Mouse (Mus musculus) G1E-ER4 (cell line): Measurements from ENCODE around the gene Inip. TPM values are rescaled to one million over a fixed set of nuclear protein-coding genes. Genes with fewer than 3 reads are reported as not detected.

Experiments used
- GATA1 ChIP-seq: IDR thresholded peaks from one replicate; pipeline ENCODE4 v1.8.0; 2012; ENCODE audit warnings: low read length, inconsistent platforms
- polyA plus RNA-seq: library from polyadenylated mRNA; stranded (reverse); fragments of >175 nt; gene quantifications from 2 replicates; pipeline ENCODE4 v1.2.3, GENCODE M21; 2012

Inip gene
- 23.1 and 31.7 TPM in 2 replicates for polyA plus RNA-seq

DNA sequence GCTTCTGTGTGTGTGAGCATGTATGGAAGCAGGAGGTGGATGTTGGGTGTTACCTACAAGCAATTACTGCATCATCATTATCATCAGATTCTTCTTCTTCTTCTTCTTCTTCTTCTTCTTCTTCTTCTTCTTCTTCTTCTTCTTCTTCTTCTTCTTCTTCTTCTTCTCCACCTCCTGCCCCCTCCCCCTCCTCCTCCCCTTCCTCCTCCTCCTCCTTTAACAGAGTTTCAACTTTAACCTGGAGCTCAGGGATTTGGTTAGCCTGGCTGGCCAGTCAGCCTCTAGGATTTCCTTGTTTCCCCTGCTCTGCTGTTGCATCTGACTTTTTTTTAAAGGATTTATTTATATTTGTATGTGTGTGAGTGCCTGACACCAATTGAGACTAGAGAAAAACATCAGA, at the start of gene Inip:
Inip (minus strand) TSS at position 101 of the 400 bp plus-strand sequence.
- TF ChIP-seq GATA1: no peak

DNA sequence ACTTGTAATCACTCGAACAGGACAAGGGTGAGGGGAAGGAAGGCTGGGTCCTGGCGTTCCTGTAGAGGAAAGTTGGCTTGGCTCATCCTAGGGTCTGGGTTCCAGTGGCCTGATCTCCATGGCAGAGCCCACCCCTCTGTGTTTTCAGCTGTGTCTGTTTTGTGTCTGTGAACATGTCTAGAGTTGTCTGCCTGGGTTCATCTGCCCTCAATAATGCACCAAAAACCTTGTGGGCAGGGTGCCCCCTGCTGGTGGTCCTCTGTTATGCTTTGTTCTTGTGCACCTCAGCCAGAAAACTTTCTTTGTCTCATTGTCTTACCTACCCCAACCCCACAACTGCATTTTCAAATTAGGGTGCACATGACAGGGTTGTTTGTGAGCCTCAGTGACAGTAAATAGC, 48.8 kb upstream of the Inip start:
- TF ChIP-seq GATA1: no peak

DNA sequence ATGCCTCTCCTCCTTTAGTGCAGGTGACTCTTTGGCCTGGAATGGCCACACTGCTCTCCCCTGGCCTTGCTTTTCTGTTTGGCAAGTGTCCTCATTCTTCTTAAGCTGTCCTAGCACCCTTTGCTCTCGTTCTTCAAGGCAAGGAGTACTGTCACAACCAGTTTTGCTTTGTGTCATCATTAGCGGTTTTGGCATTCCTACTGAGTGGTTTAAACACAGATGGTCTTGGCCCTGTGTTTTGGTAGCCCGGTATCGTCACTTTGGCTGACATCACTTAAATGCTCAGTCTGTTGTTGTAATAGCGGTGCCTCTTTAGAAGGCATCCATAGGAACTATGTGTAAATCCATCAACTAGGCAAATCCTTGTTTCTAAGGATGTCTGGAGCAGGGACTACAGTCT, 46.1 kb upstream of the Inip start:
- TF ChIP-seq GATA1: no peak

DNA sequence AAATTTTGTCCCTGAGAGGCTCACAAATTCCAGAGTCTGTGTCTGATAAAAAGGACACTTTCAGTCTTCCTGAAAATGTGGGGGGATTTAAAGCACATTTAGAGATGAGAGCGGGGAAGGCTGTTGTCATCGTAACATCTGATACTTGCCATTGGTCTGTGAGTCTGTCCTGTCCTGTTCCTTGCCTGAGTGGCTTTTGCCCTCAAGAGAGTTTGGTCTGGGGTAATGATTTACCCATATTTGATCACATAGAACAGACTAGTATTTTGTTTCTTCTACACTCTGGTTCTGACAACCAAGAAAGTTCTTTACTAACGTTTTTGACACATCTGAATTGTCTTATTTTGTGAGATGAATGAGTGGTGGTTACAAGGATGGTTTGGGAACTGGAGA, 43.9 kb upstream of the Inip start:
- no peak for TF ChIP-seq GATA1

DNA sequence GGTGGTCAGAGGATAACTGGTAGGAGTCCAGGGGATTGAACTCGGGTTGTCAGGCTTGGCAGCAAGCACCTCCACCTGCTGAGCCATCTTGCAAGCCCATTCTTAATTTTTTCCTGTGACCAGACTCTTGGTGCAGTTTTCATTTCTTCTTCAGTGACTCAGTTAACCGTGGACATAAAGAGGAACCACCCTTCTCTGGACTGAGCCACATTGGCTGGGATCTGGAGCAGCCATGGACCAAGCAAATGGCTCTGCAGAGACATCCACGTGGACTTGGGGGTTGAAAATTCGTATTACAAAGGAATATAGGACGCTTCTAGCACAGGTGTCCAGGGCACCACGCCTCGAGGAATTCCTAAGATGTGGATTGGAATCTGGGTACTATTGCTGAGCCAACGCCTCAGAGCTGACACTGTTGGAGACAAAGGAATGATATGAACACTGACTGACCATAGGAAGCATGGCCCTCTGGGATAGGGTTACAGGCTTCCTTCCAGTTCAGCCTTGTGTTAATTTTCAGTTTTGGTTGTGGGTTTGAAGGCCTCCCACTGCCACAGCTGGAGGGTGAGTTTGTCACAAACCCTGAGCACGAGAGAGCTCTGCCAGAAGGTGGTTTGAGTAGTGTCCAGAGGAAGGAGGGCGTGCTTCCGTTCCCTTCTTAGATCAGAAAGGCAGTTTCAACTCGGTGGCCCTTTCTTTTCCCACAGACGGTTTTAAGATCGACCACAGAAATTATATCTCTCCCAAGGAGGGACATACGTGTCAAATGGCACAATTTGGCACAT, 43.3 kb upstream of the Inip start:
- no peak for TF ChIP-seq GATA1

DNA sequence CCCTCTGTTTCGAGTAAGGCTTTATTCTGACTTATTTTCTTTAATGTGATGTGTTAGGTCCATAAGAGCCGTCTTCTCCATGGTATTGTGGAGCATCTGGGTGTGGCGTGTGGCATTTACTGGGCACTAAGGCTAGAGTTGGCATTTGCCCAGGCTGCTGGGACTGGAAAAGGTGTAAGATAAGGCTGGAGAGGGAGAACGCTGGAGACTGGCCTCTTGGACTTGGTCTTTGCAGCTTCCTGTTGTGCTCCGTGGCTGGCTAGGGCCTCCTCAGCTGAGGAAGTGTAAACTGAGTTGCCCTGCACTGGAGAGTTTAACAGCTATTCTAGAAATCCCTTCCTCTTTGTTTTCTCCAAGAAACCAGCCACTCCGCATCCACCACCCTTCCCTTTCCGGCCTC, 36.3 kb upstream of the Inip start:
- no peak for TF ChIP-seq GATA1

DNA sequence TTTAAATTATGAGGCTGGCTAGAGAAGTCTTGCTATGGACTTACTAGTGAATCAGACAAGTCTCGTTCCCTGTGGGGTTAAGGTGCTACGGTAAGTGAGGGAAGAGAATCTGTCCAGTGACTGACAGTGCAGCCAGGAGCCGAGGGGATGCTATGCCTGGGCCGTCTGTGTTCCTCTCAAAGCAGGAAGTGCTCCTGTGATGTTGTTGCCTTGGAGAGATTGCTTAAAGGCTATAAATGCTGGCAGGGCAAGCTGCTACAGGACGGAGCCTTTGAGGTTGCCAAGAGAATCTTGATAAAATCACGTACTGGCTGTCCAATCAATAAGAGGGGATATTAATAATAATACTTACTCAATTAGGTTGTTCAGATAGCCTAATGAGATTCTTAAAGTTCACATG, 31.4 kb upstream of the Inip start:
- no peak for TF ChIP-seq GATA1

DNA sequence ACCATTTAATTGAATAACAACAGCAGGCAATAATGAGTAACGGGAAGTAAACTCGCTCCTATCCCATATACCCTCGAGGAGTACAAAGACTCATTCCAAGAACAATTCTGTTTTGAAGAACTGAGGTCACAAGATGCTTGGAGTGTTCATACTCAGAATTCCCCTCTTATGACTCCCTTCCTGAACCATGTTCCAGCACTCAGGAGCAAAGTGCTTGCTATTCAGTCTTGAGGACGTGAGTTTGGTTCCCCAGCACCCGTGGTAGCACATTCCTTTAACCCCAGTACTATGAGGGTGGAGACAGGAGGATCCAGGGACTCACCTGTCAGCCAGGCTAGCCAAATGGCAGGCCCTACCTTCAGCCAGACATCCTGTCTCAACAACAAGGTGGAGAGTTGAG, 29.6 kb upstream of the Inip start:
- no peak for TF ChIP-seq GATA1

DNA sequence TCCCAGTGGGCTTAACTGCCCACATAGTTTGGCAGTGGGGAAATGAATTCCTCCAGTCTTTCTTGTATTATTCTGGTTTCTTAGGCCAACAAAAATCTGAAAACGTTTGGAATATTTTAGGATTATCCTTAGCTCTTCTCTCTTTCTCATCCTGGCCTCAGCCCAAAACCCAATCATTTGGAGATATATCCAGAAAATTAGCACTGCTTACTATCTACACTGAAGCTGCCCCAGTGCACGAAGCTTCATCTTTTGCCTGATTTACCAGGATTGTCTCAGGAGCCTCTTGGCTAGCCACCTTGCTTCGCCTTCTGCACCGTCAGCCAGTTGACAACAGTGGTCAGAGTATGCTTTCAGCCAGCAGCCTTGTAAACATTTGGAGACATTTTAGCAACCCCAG, 27.7 kb upstream of the Inip start:
- no peak for TF ChIP-seq GATA1

DNA sequence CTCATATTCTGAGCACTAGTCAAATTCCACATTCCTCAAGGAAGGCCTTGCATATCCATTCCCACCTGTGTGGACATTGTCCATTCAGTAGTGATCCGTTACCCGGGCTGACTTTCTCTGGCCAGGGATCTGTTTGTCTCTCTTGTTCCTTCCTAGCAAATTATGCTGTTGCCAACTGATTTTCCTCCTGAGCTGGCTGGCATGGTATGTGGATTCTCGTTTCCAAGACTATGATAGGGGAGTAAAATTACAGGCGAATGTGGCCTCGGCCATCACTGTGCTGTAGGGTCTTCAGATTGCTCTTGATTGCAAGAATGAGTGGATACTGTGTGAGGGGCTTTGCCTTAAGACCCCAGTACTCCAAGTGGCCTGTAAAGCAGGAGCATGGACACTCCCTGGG, 25.0 kb upstream of the Inip start:
- no peak for TF ChIP-seq GATA1

DNA sequence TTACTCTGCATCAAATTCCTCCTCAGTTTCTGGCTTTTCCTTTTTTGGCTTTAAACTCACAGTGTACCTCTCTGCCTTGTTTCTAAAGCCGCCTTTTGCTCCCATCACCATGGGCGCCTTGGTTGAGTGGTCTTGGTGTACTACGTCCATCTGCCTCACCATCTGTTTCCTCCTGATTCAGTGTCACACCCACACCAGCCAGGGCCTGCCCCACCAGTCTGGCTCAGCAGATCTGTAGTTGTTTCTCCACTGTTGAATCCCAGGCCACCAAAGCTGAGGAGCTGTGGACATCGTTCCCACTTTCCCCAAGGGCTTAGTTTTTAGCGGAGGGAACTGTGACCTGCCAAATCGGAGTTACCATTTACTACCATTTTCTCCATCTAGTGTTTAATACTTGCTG, 24.2 kb upstream of the Inip start:
- TF ChIP-seq GATA1: no peak

DNA sequence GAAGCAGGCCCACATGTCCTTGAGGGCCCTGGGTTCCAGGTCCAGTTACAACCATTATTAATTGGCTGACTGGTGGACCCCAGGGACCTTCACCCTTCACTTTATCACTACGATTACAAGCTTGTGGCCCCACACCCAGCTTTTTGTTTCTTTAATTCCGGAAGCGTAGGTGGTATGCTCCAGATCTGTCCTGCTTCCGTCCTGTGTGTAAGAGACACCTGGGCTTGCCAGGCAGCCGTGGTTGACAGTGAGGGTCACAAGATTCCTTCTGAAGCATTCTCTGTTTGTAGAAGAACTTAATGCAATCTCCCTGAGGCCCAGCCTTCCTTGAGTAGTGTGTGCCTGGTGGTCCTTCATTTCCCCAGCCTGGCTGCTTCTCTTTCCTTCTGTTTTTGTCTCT, 23.5 kb upstream of the Inip start:
- no peak for TF ChIP-seq GATA1

DNA sequence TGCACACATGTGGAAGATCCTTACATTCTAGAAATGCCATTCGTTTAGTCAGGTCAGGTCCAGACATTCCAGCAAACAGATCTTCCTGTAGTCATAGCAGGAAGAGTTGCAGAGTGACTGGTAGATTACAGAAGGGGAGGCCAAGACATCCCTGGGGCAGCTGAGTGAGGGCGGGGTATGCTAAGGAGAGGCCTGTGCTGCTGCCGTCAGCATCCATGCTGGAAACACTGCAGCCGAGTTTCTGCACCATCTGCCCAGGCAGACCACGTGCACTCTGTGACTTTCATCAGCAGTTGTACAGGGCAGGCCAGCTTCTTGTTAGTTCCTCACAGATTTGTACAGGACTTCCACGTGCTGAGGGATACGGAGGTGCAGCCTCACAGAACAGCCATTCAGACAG, 22.1 kb upstream of the Inip start:
- TF ChIP-seq GATA1: no peak

DNA sequence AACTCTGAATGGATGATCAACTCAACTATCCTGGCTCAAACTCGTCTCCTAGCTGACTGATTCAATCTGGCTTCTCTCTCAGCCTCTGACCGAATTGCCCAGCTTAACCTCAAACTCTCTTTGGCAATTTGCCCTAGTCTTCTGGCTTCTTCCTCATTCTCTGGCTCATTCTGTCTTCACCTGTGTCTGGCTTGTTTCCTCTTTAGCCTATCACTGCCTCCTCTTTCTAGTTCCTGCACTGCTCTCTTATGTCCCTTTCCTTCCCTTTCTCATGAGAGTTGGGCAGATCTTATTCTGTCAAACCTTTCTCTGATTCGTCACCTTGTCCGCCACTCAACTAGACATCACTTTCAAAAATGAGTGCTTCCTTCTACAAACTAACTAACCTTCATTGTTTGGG, 20.7 kb upstream of the Inip start:
- TF ChIP-seq GATA1: no peak

DNA sequence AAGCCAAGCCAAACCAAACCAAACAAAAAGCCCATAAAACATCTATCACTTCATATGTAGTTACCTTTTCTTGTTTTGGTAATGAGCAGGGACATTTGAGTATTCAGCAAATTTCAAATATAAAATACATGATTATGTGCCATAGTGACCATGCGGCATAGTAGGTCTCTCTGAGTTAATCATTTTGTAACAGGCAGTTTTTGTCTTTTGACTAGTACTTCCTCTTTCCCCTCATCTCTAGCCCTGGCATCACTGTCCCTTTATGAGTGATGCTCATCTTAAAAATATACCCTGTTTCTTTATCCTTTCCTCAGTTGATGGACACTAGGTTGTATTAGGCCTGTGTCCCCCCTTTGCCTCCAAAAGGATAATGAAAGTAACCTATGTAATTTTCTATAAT, 20.1 kb upstream of the Inip start:
- no peak for TF ChIP-seq GATA1

DNA sequence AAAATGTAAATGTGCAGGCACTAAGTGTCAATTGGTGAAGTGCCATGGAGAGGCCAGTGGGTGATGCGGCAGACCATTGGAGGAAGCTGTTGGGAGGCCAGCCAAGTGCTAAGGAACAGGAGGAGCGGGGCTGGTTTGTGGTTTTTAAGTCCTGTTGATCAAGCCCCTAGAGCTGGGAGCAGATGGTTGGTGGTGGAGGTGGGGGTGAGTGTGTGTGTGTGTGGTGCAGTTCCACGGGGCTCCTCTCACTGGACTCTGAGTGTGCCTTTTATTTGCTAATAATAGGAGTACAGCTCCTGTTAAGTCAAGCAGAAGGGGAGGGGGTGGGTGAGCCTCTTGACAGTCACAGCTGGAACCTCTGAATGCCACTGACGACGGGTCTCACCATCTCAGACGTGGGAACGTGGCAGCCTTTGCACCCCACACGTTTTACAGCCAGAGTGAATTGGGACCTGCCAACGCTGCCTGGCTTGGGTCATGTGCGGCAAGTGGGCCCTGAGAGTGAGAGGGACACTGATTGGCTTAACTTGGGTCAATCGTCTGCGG, 18.2 kb upstream of the Inip start:
- no peak for TF ChIP-seq GATA1

DNA sequence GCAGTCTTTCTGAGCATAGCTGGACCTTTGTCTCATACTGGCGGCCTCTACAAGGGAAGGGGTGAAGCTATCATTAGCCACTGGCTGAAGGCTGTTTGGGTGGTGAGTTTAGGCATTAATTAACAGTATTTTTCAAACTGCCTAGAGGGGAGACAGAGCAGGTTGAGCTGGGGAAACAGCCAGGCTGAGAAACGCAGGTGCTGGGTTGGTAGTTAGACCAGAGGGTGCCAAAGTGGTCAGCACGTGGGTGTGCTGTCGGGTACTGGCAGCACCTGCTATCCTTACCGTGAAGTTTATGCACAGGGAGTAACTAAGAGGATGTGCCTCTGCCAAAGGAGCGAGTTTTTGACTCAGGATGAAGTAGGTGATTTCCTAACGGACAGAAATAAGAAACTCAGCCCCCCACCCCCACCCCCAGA, 17.7 kb upstream of the Inip start:
- no peak for TF ChIP-seq GATA1
